Mouse (Mus musculus) liver, embryonic 12.5 days (tissue): Measurements from ENCODE around the gene Art1. TPM values are rescaled to one million over a fixed set of nuclear protein-coding genes. Genes with fewer than 3 reads are reported as not detected.

Source experiments
- ATAC-seq: fragments of 200-750 bp; cut with Nextera tagmentation; 2 replicates; pipeline ENCODE4 v1.8.0; 2017; ENCODE audit warnings: moderate number of reproducible peaks, mild to moderate bottlenecking, moderate library complexity
- H3K27ac ChIP-seq: fragments of 300-500 bp; sonication (generic); 2 replicates; pipeline ENCODE4 v1.5.1; 2016; ENCODE audit warnings: mild to moderate bottlenecking
- H3K27me3 ChIP-seq: fragments of 300-500 bp; sonication (generic); replicated peaks from 2 replicates; pipeline ENCODE4 v1.6.1; 2016; ENCODE audit warnings: mild to moderate bottlenecking, moderate library complexity
- H3K36me3 ChIP-seq: fragments of 300-500 bp; sonication (generic); 2 replicates; pipeline ENCODE4 v1.6.1; 2016; ENCODE audit warnings: mild to moderate bottlenecking, moderate library complexity
- H3K4me1 ChIP-seq: fragments of 300-500 bp; sonication (generic); 2 replicates; pipeline ENCODE4 v1.6.1; 2016
- H3K4me2 ChIP-seq: fragments of 300-500 bp; sonication (generic); 2 replicates; pipeline ENCODE4 v1.6.1; 2016; ENCODE audit warnings: mild to moderate bottlenecking, moderate library complexity
- H3K4me3 ChIP-seq: fragments of 300-500 bp; sonication (generic); 2 replicates; pipeline ENCODE4 v1.5.1; 2016; ENCODE audit warnings: mild to moderate bottlenecking, moderate library complexity
- H3K9ac ChIP-seq: fragments of 300-500 bp; sonication (generic); 2 replicates; pipeline ENCODE4 v1.6.1; 2016; ENCODE audit warnings: mild to moderate bottlenecking, moderate library complexity
- H3K9me3 ChIP-seq: fragments of 300-500 bp; sonication (generic); replicated peaks from 2 replicates; pipeline ENCODE4 v1.6.1; 2016; ENCODE audit warnings: mild to moderate bottlenecking, moderate library complexity
- WGBS: fragments of 180-500 bp; shearing (Covaris S2); methylation state at CpG from one replicate; pipeline ENCODE4 v1.1.7; 2016; ENCODE audit not compliant: insufficient replicate concordance; 5-methylcytosine and 5-hydroxymethylcytosine counted together
- polyA plus RNA-seq: library from polyadenylated mRNA; unstranded; fragments of >200 nt; fragmentation: Nextera tagmentation; extraction: Ambion mirVana; gene quantifications from 2 replicates; pipeline ENCODE4 v1.2.1, GENCODE M21; 2016

Gene Art1
- polyA plus RNA-seq, 1 experiment from 2014 or later = 0.12 TPM

GRCm38 (mm10) chr7:102109746-102110145, 8.2 kb downstream of the Art1 start:
- Histone ChIP-seq H3K4me3 (no peak overlapping the region), H3K9me3 (no peaks in the 10 kb centered on the region), H3K9ac (no peak overlapping the region), H3K4me2 (no peak overlapping the region), H3K36me3 (no peaks in the 10 kb centered on the region), H3K27ac (no peak overlapping the region), H3K4me1 (peaks cover 19% of the 10 kb centered on the region), H3K27me3 (peaks cover 28% of the 10 kb centered on the region)
- WGBS = 54% methylated on average over 4 of the region's 4 CpGs
- ATAC-seq = no peak

- no peak overlapping the region for H3K4me2 ChIP-seq
- WGBS = 65% methylated on average over 45 of the region's 45 CpGs
- no peak for ATAC-seq
These were observed 11.7 kb downstream of the Art1 start for GRCm38 (mm10) chr7:102113151-102113729.

GRCm38 (mm10) chr7:102116579-102117331, 15.2 kb downstream of the Art1 start, which contains the start of gene Chrna10:
TSS of gene Chrna10 (minus strand) at chr7:102116828.
- Histone ChIP-seq H3K36me3 (peaks cover 39% of the 10 kb centered on the region), H3K27me3 (peaks cover 22% of the 10 kb centered on the region), H3K9me3 (no peaks in the 10 kb centered on the region), H3K27ac (no peak within 1 kb of the TSS), H3K9ac (no peak within 1 kb of the TSS), H3K4me2 (no peak within 1 kb of the TSS), H3K4me3 (no peak within 1 kb of the TSS), H3K4me1 (peaks cover 11% of the 10 kb centered on the region)
- ATAC-seq = no peak
- 43% methylated on average over 7 of the region's 7 CpGs for WGBS

More at GRCm38 (mm10) chr7:102113151-102113729, 11.7 kb downstream of the Art1 start:
- peaks cover 22% of the 10 kb centered on the region for H3K27me3 ChIP-seq
- H3K36me3 ChIP-seq = peaks cover 5% of the 10 kb centered on the region
- peaks cover 11% of the 10 kb centered on the region for H3K4me1 ChIP-seq
- H3K9ac ChIP-seq = no peak overlapping the region
- H3K4me3 ChIP-seq = no peak overlapping the region
- no peaks in the 10 kb centered on the region for H3K9me3 ChIP-seq
- H3K27ac ChIP-seq = no peak overlapping the region

GRCm38 (mm10) chr7:102117382-102117781, 15.8 kb downstream of the Art1 start:
- Histone ChIP-seq H3K27me3 (peaks cover 18% of the 10 kb centered on the region), H3K36me3 (peaks cover 46% of the 10 kb centered on the region), H3K9me3 (no peaks in the 10 kb centered on the region), H3K4me2 (no peak overlapping the region), H3K4me1 (peaks cover 11% of the 10 kb centered on the region), H3K9ac (no peak overlapping the region), H3K27ac (no peak overlapping the region), H3K4me3 (no peak overlapping the region)
- WGBS = 71% methylated on average over 6 of the region's 6 CpGs
- no peak for ATAC-seq

- Histone ChIP-seq H3K9me3 (no peaks in the 10 kb centered on the region), H3K9ac (no peak overlapping the region), H3K36me3 (peaks cover 75% of the 10 kb centered on the region), H3K27ac (no peak overlapping the region), H3K4me3 (no peak overlapping the region), H3K4me2 (no peak overlapping the region), H3K4me1 (no peaks in the 10 kb centered on the region), H3K27me3 (0 out of 2 replicates have a peak, but pooled peaks cover 7% of the 10 kb centered on the region)
- WGBS = 91% methylated on average over 10 of the region's 10 CpGs
- ATAC-seq = no peak
These were observed 18.8 kb downstream of the Art1 start for GRCm38 (mm10) chr7:102120326-102120725.

- ATAC-seq = no peak
- peaks cover 88% of the 10 kb centered on the region for H3K36me3 ChIP-seq
- no peaks in the 10 kb centered on the region for H3K9me3 ChIP-seq
- no peaks in the 10 kb centered on the region for H3K4me1 ChIP-seq
- WGBS = 96% methylated on average over 4 of the region's 4 CpGs
- no peak overlapping the region for H3K27ac ChIP-seq
- no peak overlapping the region for H3K9ac ChIP-seq
- no peak overlapping the region for H3K4me2 ChIP-seq
- no peak overlapping the region for H3K4me3 ChIP-seq
- H3K27me3 ChIP-seq = no peaks in the 10 kb centered on the region
These were observed 30.9 kb downstream of the Art1 start for GRCm38 (mm10) chr7:102132395-102132794.

GRCm38 (mm10) chr7:102137464-102137863, 35.9 kb downstream of the Art1 start:
- no peak overlapping the region for H3K9ac ChIP-seq
- WGBS = 67% methylated on average over 1 of the region's 1 CpGs
- no peak overlapping the region for H3K4me2 ChIP-seq
- H3K4me3 ChIP-seq = no peak overlapping the region
- no peaks in the 10 kb centered on the region for H3K9me3 ChIP-seq
- H3K36me3 ChIP-seq = peaks cover 90% of the 10 kb centered on the region
- no peaks in the 10 kb centered on the region for H3K27me3 ChIP-seq
- H3K4me1 ChIP-seq = no peaks in the 10 kb centered on the region
- no peak overlapping the region for H3K27ac ChIP-seq
- no peak for ATAC-seq

GRCm38 (mm10) chr7:102137898-102138297, 36.4 kb downstream of the Art1 start:
- Histone ChIP-seq H3K4me1 (no peaks in the 10 kb centered on the region), H3K9me3 (no peaks in the 10 kb centered on the region), H3K27me3 (no peaks in the 10 kb centered on the region), H3K4me2 (no peak overlapping the region), H3K27ac (no peak overlapping the region), H3K4me3 (no peak overlapping the region), H3K36me3 (peaks cover 89% of the 10 kb centered on the region), H3K9ac (no peak overlapping the region)
- no peak for ATAC-seq
- 96% methylated on average over 5 of the region's 5 CpGs for WGBS

- Histone ChIP-seq H3K27me3 (no peaks in the 10 kb centered on the region), H3K4me3 (no peak overlapping the region), H3K9me3 (no peaks in the 10 kb centered on the region), H3K27ac (no peak overlapping the region), H3K9ac (no peak overlapping the region), H3K4me1 (no peaks in the 10 kb centered on the region), H3K4me2 (no peak overlapping the region), H3K36me3 (peaks cover 85% of the 10 kb centered on the region)
- ATAC-seq = no peak
- 84% methylated on average over 5 of the region's 5 CpGs for WGBS
These were observed 52.1 kb downstream of the Art1 start for GRCm38 (mm10) chr7:102153691-102154090.

Other genes starting within 250 kb of the Art1 start
- 3.0 and 3.2 TPM in 2 replicates for gene Folr2, start 244.5 kb upstream of the Art1 start, polyA plus RNA-seq
- 72.0 and 82.2 TPM in 2 replicates for gene Anapc15, start 238.0 kb upstream of the Art1 start, polyA plus RNA-seq
- 0.50 and 0.70 TPM in 2 replicates for gene Folr1, start 231.0 kb upstream of the Art1 start, polyA plus RNA-seq
- 82.3 and 82.5 TPM in 2 replicates for gene Lamtor1, start 195.8 kb upstream of the Art1 start, polyA plus RNA-seq
- gene Tomt, start 195.4 kb upstream of the Art1 start, polyA plus RNA-seq = 0.14 and 0.30 TPM in 2 replicates
- gene Lrrc51, start 167.8 kb upstream of the Art1 start, polyA plus RNA-seq = 2.8 and 3.6 TPM in 2 replicates
- 48.7 and 53.0 TPM in 2 replicates for gene Numa1, start 167.6 kb upstream of the Art1 start, polyA plus RNA-seq
- 4.5 and 4.9 TPM in 2 replicates for gene Il18bp, start 83.1 kb upstream of the Art1 start, polyA plus RNA-seq
- 12.7 and 13.4 TPM in 2 replicates for gene Rnf121, start 36.3 kb upstream of the Art1 start, polyA plus RNA-seq
- 20.2 and 21.0 TPM in 2 replicates for gene Xndc1, start 36.2 kb upstream of the Art1 start, polyA plus RNA-seq
- gene Xntrpc, start 36.0 kb upstream of the Art1 start, polyA plus RNA-seq = 0.33 and 0.41 TPM in 2 replicates
- not detected in 2 replicates for gene Trpc2, start 18.6 kb upstream of the Art1 start, polyA plus RNA-seq
- gene Art5, start 7.7 kb downstream of the Art1 start, polyA plus RNA-seq = 0.18 and 0.36 TPM in 2 replicates
- gene Chrna10, start 15.1 kb downstream of the Art1 start, polyA plus RNA-seq = not detected in 2 replicates
- 30.4 and 31.0 TPM in 2 replicates for gene Nup98, start 108.4 kb downstream of the Art1 start, polyA plus RNA-seq
- gene Pgap2, start 108.5 kb downstream of the Art1 start, polyA plus RNA-seq = 28.5 and 28.6 TPM in 2 replicates
- gene Rhog, start 154.3 kb downstream of the Art1 start, polyA plus RNA-seq = 61.3 and 63.3 TPM in 2 replicates
- gene Stim1, start 166.1 kb downstream of the Art1 start, polyA plus RNA-seq = 19.5 and 19.9 TPM in 2 replicates